Mouse (Mus musculus) left cerebral cortex, adult 11 months (tissue): Measurements from ENCODE around the gene Actb.

Experiments used
- DNase-seq: peaks from one replicate; pipeline ENCODE4 v3.0.0; 2022; ENCODE audit warnings: low spot score

Actb gene

GRCm38 (mm10) chr5:142906532-142907047, at the start of gene Actb:
Gene Actb (minus strand): TSS chr5:142906754.
- peak; percentile 90 for DNase-seq

- no peak for DNase-seq
Measured at GRCm38 (mm10) chr5:142953641-142954040, 47.1 kb upstream of the Actb start.

GRCm38 (mm10) chr5:142950405-142950804, 43.9 kb upstream of the Actb start:
- no peak for DNase-seq

GRCm38 (mm10) chr5:142949580-142949979, 43.0 kb upstream of the Actb start:
- no peak for DNase-seq

- no peak for DNase-seq
Measured at GRCm38 (mm10) chr5:142947460-142947859, 40.9 kb upstream of the Actb start.

GRCm38 (mm10) chr5:142944979-142945682, 38.6 kb upstream of the Actb start:
- DNase-seq, result no peak

GRCm38 (mm10) chr5:142940393-142940792, 33.8 kb upstream of the Actb start:
- no peak for DNase-seq

- no peak for DNase-seq
Measured at GRCm38 (mm10) chr5:142937956-142938727, 31.6 kb upstream of the Actb start.

- DNase-seq, result peak; percentile 73
Measured at GRCm38 (mm10) chr5:142936336-142936719, 29.8 kb upstream of the Actb start.

GRCm38 (mm10) chr5:142935642-142936335, 29.2 kb upstream of the Actb start:
- peak; percentile 74 for DNase-seq

- no peak for DNase-seq
Measured at GRCm38 (mm10) chr5:142932731-142933130, 26.2 kb upstream of the Actb start.

GRCm38 (mm10) chr5:142932084-142932685, 25.6 kb upstream of the Actb start:
- peak; percentile 71 for DNase-seq

- no peak for DNase-seq
Measured at GRCm38 (mm10) chr5:142931241-142931745, 24.7 kb upstream of the Actb start.

- DNase-seq, result no peak
Measured at GRCm38 (mm10) chr5:142929400-142929752, 22.8 kb upstream of the Actb start.

GRCm38 (mm10) chr5:142928749-142929399, 22.3 kb upstream of the Actb start:
- no peak for DNase-seq

- DNase-seq, result no peak
Measured at GRCm38 (mm10) chr5:142927341-142927930, 20.9 kb upstream of the Actb start.

GRCm38 (mm10) chr5:142926940-142927228, 20.3 kb upstream of the Actb start:
- DNase-seq, result no peak

GRCm38 (mm10) chr5:142926204-142926939, 19.8 kb upstream of the Actb start:
- no peak for DNase-seq

- no peak for DNase-seq
Measured at GRCm38 (mm10) chr5:142924336-142924959, 17.9 kb upstream of the Actb start.

- no peak for DNase-seq
Measured at GRCm38 (mm10) chr5:142923781-142924180, 17.2 kb upstream of the Actb start.
